Mouse (Mus musculus): ENCODE data around the gene Cadps2. TPM values are rescaled to one million over a fixed set of nuclear protein-coding genes. Genes with fewer than 3 reads are reported as not detected.

The Cadps2 gene
- polyA plus RNA-seq, 1 experiment from 2014 or later: 0.57 TPM

GRCm38 (mm10) chr6:23809344-23809743 lies 29.9 kb downstream of the Cadps2 start:
- no peaks in the 10 kb centered on the region for H3K4me1 ChIP-seq (ENCODE audit: control insufficient read depth, insufficient read depth, low read length)
- no peaks in the 10 kb centered on the region for H3K36me3 ChIP-seq (ENCODE audit: control insufficient read depth, insufficient read depth, low read length)
- no peak overlapping the region for H3K4me2 ChIP-seq (ENCODE audit: low read depth, low read length)
- no peak overlapping the region for H3K27ac ChIP-seq (ENCODE audit: low read length)
- 89% methylated on average over 6 of the region's 6 CpGs for WGBS
- H3K27me3 ChIP-seq (replicated peaks; ENCODE audit: control insufficient read depth, insufficient read depth, low read length): no peaks in the 10 kb centered on the region
- H3K9me3 ChIP-seq (ENCODE audit: control insufficient read depth, low read length): no peaks in the 10 kb centered on the region
- H3K9ac ChIP-seq (ENCODE audit: low read depth, low read length): no peak overlapping the region
- ATAC-seq: no peak
- no peak overlapping the region for H3K4me3 ChIP-seq (ENCODE audit: low read length)

DNA sequence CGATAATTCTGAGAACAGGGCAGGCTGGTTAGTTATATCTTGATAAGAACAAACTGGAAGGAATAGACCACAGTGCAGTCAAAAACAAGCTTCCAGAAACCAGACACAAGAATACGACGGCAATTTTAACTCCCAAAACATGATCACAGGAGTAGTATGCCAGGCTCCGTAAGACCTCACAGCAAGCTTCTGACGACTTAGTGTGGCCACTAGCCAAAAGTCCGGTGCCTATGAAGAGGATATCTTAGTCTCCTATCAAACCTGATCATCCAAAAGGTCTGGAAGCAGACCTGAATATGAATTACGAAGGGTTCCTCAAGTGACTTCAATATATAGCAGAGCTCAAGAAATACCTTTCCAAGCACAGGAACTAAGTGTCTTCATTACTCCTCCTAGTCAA lies 33.9 kb downstream of the Cadps2 start:
- no peak for ATAC-seq
- H3K27ac ChIP-seq (ENCODE audit: low read length): no peak overlapping the region
- no peaks in the 10 kb centered on the region for H3K9me3 ChIP-seq (ENCODE audit: control insufficient read depth, low read length)
- no peak overlapping the region for H3K9ac ChIP-seq (ENCODE audit: low read depth, low read length)
- no peaks in the 10 kb centered on the region for H3K36me3 ChIP-seq (ENCODE audit: control insufficient read depth, insufficient read depth, low read length)
- H3K4me1 ChIP-seq (ENCODE audit: control insufficient read depth, insufficient read depth, low read length): no peaks in the 10 kb centered on the region
- H3K27me3 ChIP-seq (replicated peaks; ENCODE audit: control insufficient read depth, insufficient read depth, low read length): no peaks in the 10 kb centered on the region
- no peak overlapping the region for H3K4me3 ChIP-seq (ENCODE audit: low read length)
- no peak overlapping the region for H3K4me2 ChIP-seq (ENCODE audit: low read depth, low read length)
- WGBS: 90% methylated on average over 7 of the region's 7 CpGs

GRCm38 (mm10) chr6:23791822-23792221 lies 47.4 kb downstream of the Cadps2 start:
- Histone ChIP-seq H3K4me2 (ENCODE audit: low read depth, low read length) (no peak overlapping the region), H3K4me1 (ENCODE audit: control insufficient read depth, insufficient read depth, low read length) (no peaks in the 10 kb centered on the region), H3K4me3 (ENCODE audit: low read length) (no peak overlapping the region), H3K27ac (ENCODE audit: low read length) (no peak overlapping the region), H3K27me3 (replicated peaks; ENCODE audit: control insufficient read depth, insufficient read depth, low read length) (no peaks in the 10 kb centered on the region), H3K36me3 (ENCODE audit: control insufficient read depth, insufficient read depth, low read length) (no peaks in the 10 kb centered on the region), H3K9ac (ENCODE audit: low read depth, low read length) (no peak overlapping the region), H3K9me3 (ENCODE audit: control insufficient read depth, low read length) (no peaks in the 10 kb centered on the region)
- no peak for ATAC-seq
- 86% methylated on average over 3 of the region's 3 CpGs for WGBS

GRCm38 (mm10) chr6:23777641-23778040 lies 61.6 kb downstream of the Cadps2 start:
- Histone ChIP-seq H3K4me3 (ENCODE audit: low read length) (no peak overlapping the region), H3K4me1 (ENCODE audit: control insufficient read depth, insufficient read depth, low read length) (no peaks in the 10 kb centered on the region), H3K4me2 (ENCODE audit: low read depth, low read length) (no peak overlapping the region), H3K36me3 (ENCODE audit: control insufficient read depth, insufficient read depth, low read length) (no peaks in the 10 kb centered on the region), H3K9ac (ENCODE audit: low read depth, low read length) (no peak overlapping the region), H3K27me3 (replicated peaks; ENCODE audit: control insufficient read depth, insufficient read depth, low read length) (no peaks in the 10 kb centered on the region), H3K27ac (ENCODE audit: low read length) (no peak overlapping the region), H3K9me3 (ENCODE audit: control insufficient read depth, low read length) (no peaks in the 10 kb centered on the region)
- no peak for ATAC-seq
- WGBS: 34% methylated on average over 1 of the region's 1 CpGs

GRCm38 (mm10) chr6:23762204-23762603 lies 77.0 kb downstream of the Cadps2 start:
- no peak overlapping the region for H3K27ac ChIP-seq (ENCODE audit: low read length)
- H3K27me3 ChIP-seq (replicated peaks; ENCODE audit: control insufficient read depth, insufficient read depth, low read length): no peaks in the 10 kb centered on the region
- ATAC-seq: no peak
- H3K4me2 ChIP-seq (ENCODE audit: low read depth, low read length): no peak overlapping the region
- H3K9ac ChIP-seq (ENCODE audit: low read depth, low read length): no peak overlapping the region
- 56% methylated on average over 3 of the region's 3 CpGs for WGBS
- no peak overlapping the region for H3K4me3 ChIP-seq (ENCODE audit: low read length)
- H3K4me1 ChIP-seq (ENCODE audit: control insufficient read depth, insufficient read depth, low read length): no peaks in the 10 kb centered on the region
- no peaks in the 10 kb centered on the region for H3K36me3 ChIP-seq (ENCODE audit: control insufficient read depth, insufficient read depth, low read length)
- H3K9me3 ChIP-seq (ENCODE audit: control insufficient read depth, low read length): no peaks in the 10 kb centered on the region

DNA sequence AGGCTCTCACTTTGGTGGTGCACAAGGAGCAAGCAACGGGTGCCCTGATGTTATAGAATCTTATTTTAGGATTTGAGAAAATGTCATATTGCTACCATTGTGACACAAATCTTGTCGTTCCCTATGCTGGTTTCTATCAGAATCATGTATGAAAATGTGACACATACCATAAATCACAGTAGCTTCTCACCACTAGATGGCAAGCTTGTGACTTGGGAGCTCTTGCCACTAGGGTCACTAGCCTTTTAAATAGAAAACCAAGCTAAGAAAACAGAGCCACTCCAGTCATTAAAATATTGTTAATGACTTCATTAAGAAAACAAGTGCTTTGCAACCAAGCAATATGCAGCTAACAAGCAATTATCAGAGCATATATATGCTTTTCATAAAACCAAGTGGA lies 81.0 kb downstream of the Cadps2 start:
- ATAC-seq: no peak
- Histone ChIP-seq H3K9ac (ENCODE audit: low read depth, low read length) (no peak overlapping the region), H3K4me1 (ENCODE audit: control insufficient read depth, insufficient read depth, low read length) (no peaks in the 10 kb centered on the region), H3K27ac (ENCODE audit: low read length) (no peak overlapping the region), H3K36me3 (ENCODE audit: control insufficient read depth, insufficient read depth, low read length) (no peaks in the 10 kb centered on the region), H3K27me3 (replicated peaks; ENCODE audit: control insufficient read depth, insufficient read depth, low read length) (no peaks in the 10 kb centered on the region), H3K4me2 (ENCODE audit: low read depth, low read length) (no peak overlapping the region), H3K9me3 (ENCODE audit: control insufficient read depth, low read length) (no peaks in the 10 kb centered on the region), H3K4me3 (ENCODE audit: low read length) (no peak overlapping the region)
- WGBS: 76% methylated on average over 2 of the region's 2 CpGs

GRCm38 (mm10) chr6:23748823-23749222 lies 90.4 kb downstream of the Cadps2 start:
- Histone ChIP-seq H3K4me3 (ENCODE audit: low read length) (no peak overlapping the region), H3K9ac (ENCODE audit: low read depth, low read length) (no peak overlapping the region), H3K27ac (ENCODE audit: low read length) (no peak overlapping the region), H3K27me3 (replicated peaks; ENCODE audit: control insufficient read depth, insufficient read depth, low read length) (no peaks in the 10 kb centered on the region), H3K9me3 (ENCODE audit: control insufficient read depth, low read length) (no peaks in the 10 kb centered on the region), H3K36me3 (ENCODE audit: control insufficient read depth, insufficient read depth, low read length) (no peaks in the 10 kb centered on the region), H3K4me1 (ENCODE audit: control insufficient read depth, insufficient read depth, low read length) (no peaks in the 10 kb centered on the region), H3K4me2 (ENCODE audit: low read depth, low read length) (no peak overlapping the region)
- no peak for ATAC-seq
- WGBS: 78% methylated on average over 5 of the region's 5 CpGs

DNA sequence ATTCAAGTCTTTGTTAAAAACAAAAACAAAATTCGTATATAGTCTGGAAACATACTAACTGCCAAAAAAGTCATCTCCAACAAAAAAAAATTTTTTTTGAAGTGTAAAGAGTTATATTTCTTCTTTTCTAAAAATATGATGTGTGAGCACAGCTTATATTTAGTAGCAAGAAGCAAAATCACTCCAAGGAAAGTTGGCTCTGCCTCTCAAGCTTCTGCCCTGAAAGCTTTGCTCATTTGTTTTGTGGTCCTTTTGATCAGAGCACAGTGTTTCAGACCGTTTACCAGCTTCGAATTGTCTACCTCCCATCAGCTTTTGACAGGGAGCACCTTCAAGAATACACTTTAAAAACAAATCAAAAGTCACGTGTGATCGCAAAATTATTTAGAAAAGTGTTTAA lies 99.2 kb downstream of the Cadps2 start:
- H3K27ac ChIP-seq (ENCODE audit: low read length): no peak overlapping the region
- no peaks in the 10 kb centered on the region for H3K36me3 ChIP-seq (ENCODE audit: control insufficient read depth, insufficient read depth, low read length)
- no peaks in the 10 kb centered on the region for H3K9me3 ChIP-seq (ENCODE audit: control insufficient read depth, low read length)
- no peak overlapping the region for H3K4me2 ChIP-seq (ENCODE audit: low read depth, low read length)
- no peak for ATAC-seq
- H3K4me1 ChIP-seq (ENCODE audit: control insufficient read depth, insufficient read depth, low read length): no peaks in the 10 kb centered on the region
- H3K27me3 ChIP-seq (replicated peaks; ENCODE audit: control insufficient read depth, insufficient read depth, low read length): no peaks in the 10 kb centered on the region
- no peak overlapping the region for H3K9ac ChIP-seq (ENCODE audit: low read depth, low read length)
- WGBS: 79% methylated on average over 5 of the region's 5 CpGs
- no peak overlapping the region for H3K4me3 ChIP-seq (ENCODE audit: low read length)

DNA sequence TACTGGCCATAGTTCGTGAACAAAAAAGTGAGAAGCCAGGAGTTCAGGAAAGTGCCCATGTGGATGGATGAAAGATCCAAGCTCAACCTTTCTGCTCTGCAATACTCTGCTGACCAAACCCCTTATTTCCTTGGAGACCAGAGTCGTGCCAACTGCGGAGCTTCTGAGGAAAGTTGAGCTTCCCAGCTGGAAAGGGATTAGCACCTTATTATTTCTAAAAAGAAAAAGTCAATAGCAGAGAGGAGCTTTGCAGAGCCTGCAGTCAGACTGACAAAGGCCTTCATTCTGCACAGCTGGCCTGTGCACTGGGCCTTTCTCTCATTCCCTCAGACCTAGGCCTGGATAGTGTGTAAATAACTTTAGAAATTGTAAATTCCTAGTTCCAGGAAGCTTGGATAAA lies 106.5 kb downstream of the Cadps2 start:
- no peak overlapping the region for H3K4me2 ChIP-seq (ENCODE audit: low read depth, low read length)
- no peaks in the 10 kb centered on the region for H3K4me1 ChIP-seq (ENCODE audit: control insufficient read depth, insufficient read depth, low read length)
- H3K9me3 ChIP-seq (ENCODE audit: control insufficient read depth, low read length): no peaks in the 10 kb centered on the region
- H3K27ac ChIP-seq (ENCODE audit: low read length): no peak overlapping the region
- no peak for ATAC-seq
- no peaks in the 10 kb centered on the region for H3K27me3 ChIP-seq (replicated peaks; ENCODE audit: control insufficient read depth, insufficient read depth, low read length)
- H3K36me3 ChIP-seq (ENCODE audit: control insufficient read depth, insufficient read depth, low read length): no peaks in the 10 kb centered on the region
- 44% methylated on average over 3 of the region's 3 CpGs for WGBS
- no peak overlapping the region for H3K9ac ChIP-seq (ENCODE audit: low read depth, low read length)
- H3K4me3 ChIP-seq (ENCODE audit: low read length): no peak overlapping the region

DNA sequence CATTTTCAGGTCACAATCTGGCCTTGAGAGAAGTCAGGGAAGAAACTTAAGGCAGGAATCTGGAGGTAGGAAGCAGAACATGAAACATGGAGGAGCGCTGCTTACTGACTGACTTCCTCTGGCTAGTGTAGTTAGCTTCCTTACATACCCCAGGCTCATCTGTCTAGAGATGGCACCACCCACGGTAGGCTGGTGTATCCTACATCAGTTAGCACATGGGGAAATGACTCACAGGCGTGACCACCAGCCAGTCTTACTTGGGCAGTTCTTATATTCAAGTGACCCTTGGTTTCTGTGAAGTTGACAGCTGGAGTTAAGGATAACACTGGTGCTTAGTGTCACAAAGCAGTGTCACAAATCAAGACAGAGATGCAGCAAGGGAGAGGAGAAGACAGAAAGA lies 110.6 kb downstream of the Cadps2 start:
- Histone ChIP-seq H3K9me3 (ENCODE audit: control insufficient read depth, low read length) (no peaks in the 10 kb centered on the region), H3K4me1 (ENCODE audit: control insufficient read depth, insufficient read depth, low read length) (no peaks in the 10 kb centered on the region), H3K36me3 (ENCODE audit: control insufficient read depth, insufficient read depth, low read length) (no peaks in the 10 kb centered on the region), H3K27ac (ENCODE audit: low read length) (no peak overlapping the region), H3K27me3 (replicated peaks; ENCODE audit: control insufficient read depth, insufficient read depth, low read length) (no peaks in the 10 kb centered on the region), H3K4me3 (ENCODE audit: low read length) (no peak overlapping the region), H3K9ac (ENCODE audit: low read depth, low read length) (no peak overlapping the region), H3K4me2 (ENCODE audit: low read depth, low read length) (no peak overlapping the region)
- no peak for ATAC-seq
- 71% methylated on average over 3 of the region's 3 CpGs for WGBS
